Mouse (Mus musculus) cerebellum, adult 9-10 months (tissue): Measurements from ENCODE around the gene Clec2g.

Experiments used
- DNase-seq: peaks from one replicate; pipeline ENCODE4 v3.0.0; 2022

Gene Clec2g

DNA sequence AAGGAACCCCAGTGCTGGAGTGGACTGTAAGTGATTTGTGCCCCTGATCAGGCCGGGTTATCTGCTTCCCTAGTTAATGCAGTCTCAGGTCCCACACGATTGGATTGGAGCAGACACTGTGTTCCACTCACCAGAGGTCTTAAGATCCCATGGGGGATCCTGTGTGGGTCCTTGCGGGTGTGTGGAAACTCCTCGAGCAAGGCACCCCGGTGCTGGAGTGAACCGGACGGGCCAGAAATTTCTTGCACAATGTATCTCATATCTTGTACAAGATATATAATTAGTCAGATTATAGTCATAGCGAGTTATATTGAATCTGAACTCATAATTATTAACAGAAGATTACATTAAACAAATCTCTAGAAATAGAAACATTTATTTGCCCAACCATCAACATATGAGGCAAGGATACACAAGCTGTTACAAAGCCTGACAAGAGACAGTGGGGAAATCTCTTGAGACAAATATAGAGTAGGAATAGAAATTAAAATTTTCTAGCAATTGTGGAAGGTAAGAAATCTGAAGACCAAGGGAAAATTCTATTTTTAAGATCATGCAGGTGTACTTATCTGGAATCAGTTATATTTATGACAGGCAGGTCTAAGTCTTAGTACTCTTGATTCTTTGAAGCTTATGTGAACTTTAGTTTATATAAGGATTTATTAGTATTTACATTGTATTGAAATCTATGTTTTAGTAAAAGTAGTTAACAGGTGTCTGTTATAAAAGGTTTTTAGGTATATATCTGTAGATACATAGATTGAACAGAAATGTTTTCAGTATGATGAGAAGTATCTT is 93.5 kb downstream of the Clec2g start:
- no peak for DNase-seq

DNA sequence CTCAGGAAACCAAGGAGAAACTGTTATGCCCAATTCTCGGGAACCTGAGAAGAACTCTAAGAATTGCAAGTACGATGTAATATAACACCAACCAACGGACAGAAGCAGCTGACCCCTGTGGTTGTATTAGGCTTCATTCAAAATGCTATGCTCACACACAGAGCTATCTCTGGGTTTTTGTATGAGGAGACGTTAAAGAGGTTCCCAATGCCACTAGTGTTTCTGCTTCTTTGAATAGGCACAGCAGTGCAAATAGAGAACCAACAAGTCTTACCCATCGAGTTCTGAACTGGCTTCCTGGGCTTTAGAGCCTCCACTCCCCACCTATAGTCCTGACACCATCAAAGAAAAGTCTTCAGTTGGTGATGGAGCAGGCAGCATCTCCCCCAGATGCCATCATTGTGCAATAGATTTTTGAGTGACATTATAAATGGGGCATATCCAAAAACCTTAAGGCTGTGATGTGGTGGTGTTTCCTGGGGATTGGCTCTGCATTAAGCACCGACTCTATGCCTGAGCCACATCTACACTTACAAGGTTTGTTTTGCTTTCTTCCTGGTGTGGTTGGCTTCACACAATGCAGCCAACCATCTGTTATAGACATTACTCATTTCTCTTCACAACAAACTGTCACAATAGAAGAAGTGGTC is 96.1 kb downstream of the Clec2g start:
- no peak for DNase-seq

DNA sequence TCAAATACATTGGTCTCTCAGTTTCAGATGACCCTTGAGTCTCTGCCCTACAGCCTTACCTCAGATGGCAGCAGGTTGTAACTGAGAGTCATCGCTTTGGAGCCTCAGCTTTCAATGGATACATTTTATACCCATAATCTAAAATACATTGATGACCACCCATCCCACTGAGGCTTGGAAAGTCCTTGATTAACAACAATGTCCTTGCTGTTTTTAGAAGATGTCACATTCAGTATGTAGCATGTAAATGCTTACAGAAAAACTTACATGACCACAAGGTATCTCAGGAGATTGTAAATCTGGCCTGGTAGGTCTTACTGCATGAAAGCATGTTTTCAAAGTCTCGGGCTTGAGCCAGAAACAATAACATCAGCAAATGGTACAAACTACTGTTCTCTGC is 96.8 kb downstream of the Clec2g start:
- no peak for DNase-seq

DNA sequence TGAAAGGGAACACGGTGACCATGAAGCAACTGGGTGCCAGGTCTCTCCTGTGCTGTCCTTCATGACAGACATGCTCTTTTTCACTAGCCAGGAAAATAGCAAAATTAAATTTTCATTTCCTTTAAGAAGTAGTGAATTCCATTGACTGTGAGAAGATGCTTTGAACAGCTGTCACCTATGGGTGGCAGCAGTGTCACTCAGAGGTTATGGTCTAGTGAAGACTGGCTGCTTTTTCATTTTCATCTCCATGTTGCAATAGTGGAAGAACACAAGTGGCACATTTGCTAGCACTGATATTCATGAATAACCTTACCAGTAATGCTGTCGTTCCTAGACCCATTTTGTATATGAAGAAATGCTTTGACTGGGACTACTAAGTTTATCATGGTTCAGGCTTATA is 99.2 kb downstream of the Clec2g start:
- no peak for DNase-seq
